Mouse (Mus musculus): Measurements from ENCODE around the gene Ppef2.

DNA sequence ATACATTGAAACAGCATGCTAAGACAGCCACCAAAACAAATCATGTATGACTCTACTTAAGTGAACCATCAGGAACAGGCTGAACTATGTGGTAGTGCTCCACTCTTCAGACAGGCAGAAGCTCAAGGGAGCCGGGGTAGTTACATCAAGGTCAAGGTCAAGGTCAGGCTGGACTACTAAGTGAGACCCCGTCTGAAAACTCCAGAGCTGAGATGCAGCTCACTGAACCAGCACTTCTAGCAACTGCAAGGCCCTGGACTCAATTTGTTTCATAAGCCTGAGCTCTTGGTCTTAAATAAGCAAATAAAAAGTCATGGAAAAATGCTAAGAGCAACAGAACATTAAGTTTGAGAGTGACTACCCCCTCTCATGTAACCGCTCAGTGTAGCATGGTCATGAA is 48.2 kb upstream of the Ppef2 start:
- TF ChIP-seq CTCF (IDR thresholded peaks at IDR 0.05; ENCODE audit: borderline replicate concordance, insufficient read depth, low read depth, low read length) (no peak), POLR2A (IDR thresholded peaks at IDR 0.05; ENCODE audit: borderline replicate concordance, insufficient read depth, low read length) (no peak)

Data from cerebellum, adult 2 months (tissue).